Mouse (Mus musculus) limb, embryonic 12.5 days (tissue): Measurements from ENCODE around the gene Gbgt1. TPM values are rescaled to one million over a fixed set of nuclear protein-coding genes. Genes with fewer than 3 reads are reported as not detected.

Source experiments
- ATAC-seq: fragments of 200-750 bp; cut with Nextera tagmentation; 2 replicates; pipeline ENCODE4 v1.8.0; 2017; ENCODE audit warnings: low read depth, moderate TSS enrichment; ENCODE audit not compliant: insufficient number of reproducible peaks, insufficient read depth, low FRiP score, low TSS enrichment
- H3K27ac ChIP-seq: fragments of 300-500 bp; sonication (generic); 2 replicates; pipeline ENCODE4 v1.5.1; 2016; ENCODE audit warnings: mild to moderate bottlenecking, moderate library complexity
- H3K27me3 ChIP-seq: fragments of 300-500 bp; sonication (generic); 2 replicates; pipeline ENCODE4 v1.6.1; 2016; ENCODE audit warnings: mild to moderate bottlenecking, moderate library complexity
- H3K36me3 ChIP-seq: fragments of 300-500 bp; sonication (generic); 2 replicates; pipeline ENCODE4 v1.6.1; 2016; ENCODE audit warnings: mild to moderate bottlenecking, moderate library complexity
- H3K4me1 ChIP-seq: fragments of 300-500 bp; sonication (generic); replicated peaks from 2 replicates; pipeline ENCODE4 v1.6.1; 2016
- H3K4me2 ChIP-seq: fragments of 300-500 bp; sonication (generic); 2 replicates; pipeline ENCODE4 v1.6.1; 2016; ENCODE audit warnings: mild to moderate bottlenecking, moderate library complexity
- H3K4me3 ChIP-seq: fragments of 300-500 bp; sonication (generic); replicated peaks from 2 replicates; pipeline ENCODE4 v1.5.1; 2016; ENCODE audit warnings: mild to moderate bottlenecking
- H3K9ac ChIP-seq: fragments of 300-500 bp; sonication (generic); replicated peaks from 2 replicates; pipeline ENCODE4 v1.6.1; 2016; ENCODE audit warnings: mild to moderate bottlenecking, moderate library complexity
- H3K9me3 ChIP-seq: fragments of 300-500 bp; sonication (generic); 2 replicates; pipeline ENCODE4 v1.6.1; 2016; ENCODE audit warnings: mild to moderate bottlenecking, moderate library complexity
- WGBS: fragments of 180-500 bp; shearing (Covaris S2); methylation state at CpG from one replicate; pipeline ENCODE4 v1.1.7; 2016; 5-methylcytosine and 5-hydroxymethylcytosine counted together
- polyA plus RNA-seq: library from polyadenylated mRNA; unstranded; fragments of >200 nt; fragmentation: Nextera tagmentation; extraction: Ambion mirVana; gene quantifications from 2 replicates; pipeline ENCODE4 v1.2.1, GENCODE M21; 2016

The Gbgt1 gene
- polyA plus RNA-seq: 0.25 TPM in 1 of 2 replicates, not detected in the other

DNA sequence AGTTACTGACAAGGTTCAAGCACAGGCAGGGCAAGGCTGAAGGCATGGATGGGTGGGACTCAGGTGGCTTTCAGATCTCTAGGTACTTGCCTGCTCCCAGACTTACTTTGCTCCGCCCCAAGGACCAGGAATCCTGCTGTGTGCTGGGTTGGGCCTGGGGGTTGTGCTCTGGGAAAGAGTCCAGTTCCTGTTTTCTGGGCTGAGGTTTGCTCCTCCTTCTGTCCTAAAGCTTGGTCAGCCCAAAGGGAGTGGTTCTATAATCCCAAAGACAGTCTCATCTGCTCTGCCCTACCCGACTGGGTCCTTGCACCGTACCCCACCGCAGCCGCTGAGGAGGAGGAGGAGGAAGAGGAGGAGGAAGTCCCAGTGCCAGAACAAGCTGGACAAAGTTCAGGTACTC, at the start of gene Gbgt1:
TSS of gene Gbgt1 (plus strand) at position 221 of the 400 bp plus-strand sequence.
- no peak within 1 kb of the TSS for H3K4me2 ChIP-seq
- 86% methylated on average over 5 of the region's 5 CpGs for WGBS

GRCm38 (mm10) chr2:28447315-28447670, 49.4 kb upstream of the Gbgt1 start:
- H3K27me3 ChIP-seq: peaks cover 10% of the 10 kb centered on the region; the same call in 1 of the 2 replicates
- H3K4me1 ChIP-seq: peaks cover 8% of the 10 kb centered on the region; the same call in 1 of the 2 replicates
- peak overlapping the region; percentile 80 for H3K4me3 ChIP-seq
- H3K9ac ChIP-seq: peak overlapping the region; percentile 89
- H3K9me3 ChIP-seq: no peaks in the 10 kb centered on the region
- H3K27ac ChIP-seq: peak overlapping the region; percentile 76
- WGBS: 11% methylated on average over 11 of the region's 11 CpGs
- H3K4me2 ChIP-seq: peak overlapping the region; percentile 90
- ATAC-seq: peak; percentile 30; the same call in 1 of the 2 replicates
- peaks cover 31% of the 10 kb centered on the region for H3K36me3 ChIP-seq

More for the DNA sequence above, at the start of gene Gbgt1:
- Histone ChIP-seq H3K4me1 (no peaks in the 10 kb centered on the region), H3K36me3 (no peaks in the 10 kb centered on the region), H3K9me3 (no peaks in the 10 kb centered on the region), H3K9ac (0 out of 2 replicates have a peak within 1 kb of the TSS, but pooled peaks have one; percentile 1), H3K27ac (no peak within 1 kb of the TSS), H3K4me3 (no peak within 1 kb of the TSS), H3K27me3 (0 out of 2 replicates have a peak, but pooled peaks cover 4% of the 10 kb centered on the region)
- no peak for ATAC-seq

- Histone ChIP-seq H3K9ac (no peak overlapping the region), H3K4me1 (peaks cover 8% of the 10 kb centered on the region; the same call in 1 of the 2 replicates), H3K4me3 (no peak overlapping the region), H3K4me2 (no peak overlapping the region), H3K27me3 (no peaks in the 10 kb centered on the region), H3K9me3 (no peaks in the 10 kb centered on the region), H3K36me3 (peaks cover 46% of the 10 kb centered on the region), H3K27ac (no peak overlapping the region)
- no peak for ATAC-seq
- 88% methylated on average over 11 of the region's 11 CpGs for WGBS
Measured at GRCm38 (mm10) chr2:28451663-28452062, 45.0 kb upstream of the Gbgt1 start.

GRCm38 (mm10) chr2:28453539-28453938, 43.2 kb upstream of the Gbgt1 start:
- Histone ChIP-seq H3K27ac (no peak overlapping the region), H3K4me3 (no peak overlapping the region), H3K4me1 (no peaks in the 10 kb centered on the region), H3K36me3 (peaks cover 46% of the 10 kb centered on the region), H3K4me2 (no peak overlapping the region), H3K9me3 (no peaks in the 10 kb centered on the region), H3K9ac (no peak overlapping the region), H3K27me3 (no peaks in the 10 kb centered on the region)
- 88% methylated on average over 6 of the region's 6 CpGs for WGBS
- ATAC-seq: no peak

DNA sequence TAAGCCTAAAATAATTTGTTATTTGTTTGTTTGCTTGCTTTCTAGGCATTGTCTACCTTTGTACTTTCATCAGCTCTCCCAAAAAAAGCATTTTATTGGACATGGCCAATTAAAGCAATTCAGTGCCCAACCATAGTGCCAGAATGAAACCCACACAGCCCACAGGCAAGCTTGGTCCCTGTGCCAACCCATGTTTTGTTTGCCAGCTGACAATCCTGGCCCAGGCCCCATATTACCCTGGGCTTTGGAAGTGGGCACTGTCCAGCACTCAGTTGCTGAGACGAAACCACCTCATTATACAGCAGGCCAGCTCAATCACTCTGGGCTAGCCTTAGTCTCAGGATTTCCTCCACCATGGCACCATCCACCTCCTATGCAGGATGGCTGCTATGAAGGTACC, 40.1 kb upstream of the Gbgt1 start:
- H3K4me1 ChIP-seq: no peaks in the 10 kb centered on the region
- H3K36me3 ChIP-seq: peaks cover 22% of the 10 kb centered on the region
- ATAC-seq: no peak
- H3K4me2 ChIP-seq: no peak overlapping the region
- no peaks in the 10 kb centered on the region for H3K9me3 ChIP-seq
- H3K27ac ChIP-seq: no peak overlapping the region
- H3K27me3 ChIP-seq: no peaks in the 10 kb centered on the region
- H3K9ac ChIP-seq: no peak overlapping the region
- H3K4me3 ChIP-seq: no peak overlapping the region
- WGBS: 65% methylated on average over 1 of the region's 1 CpGs

GRCm38 (mm10) chr2:28463919-28464318, 32.8 kb upstream of the Gbgt1 start:
- ATAC-seq: no peak

GRCm38 (mm10) chr2:28464919-28465318, 31.8 kb upstream of the Gbgt1 start:
- Histone ChIP-seq H3K27ac (no peak overlapping the region), H3K4me2 (no peak overlapping the region), H3K36me3 (peaks cover 12% of the 10 kb centered on the region), H3K27me3 (peaks cover 12% of the 10 kb centered on the region; the same call in 1 of the 2 replicates), H3K9me3 (no peaks in the 10 kb centered on the region), H3K9ac (no peak overlapping the region), H3K4me3 (no peak overlapping the region), H3K4me1 (peaks cover 15% of the 10 kb centered on the region)
- 79% methylated on average over 9 of the region's 9 CpGs for WGBS
- no peak for ATAC-seq

More at GRCm38 (mm10) chr2:28463919-28464318, 32.8 kb upstream of the Gbgt1 start:
- Histone ChIP-seq H3K27ac (no peak overlapping the region), H3K4me2 (no peak overlapping the region), H3K9me3 (no peaks in the 10 kb centered on the region), H3K4me1 (peaks cover 15% of the 10 kb centered on the region), H3K27me3 (peaks cover 12% of the 10 kb centered on the region; the same call in 1 of the 2 replicates), H3K9ac (no peak overlapping the region), H3K4me3 (no peak overlapping the region), H3K36me3 (peaks cover 2% of the 10 kb centered on the region)
- WGBS: 39% methylated on average over 3 of the region's 3 CpGs

DNA sequence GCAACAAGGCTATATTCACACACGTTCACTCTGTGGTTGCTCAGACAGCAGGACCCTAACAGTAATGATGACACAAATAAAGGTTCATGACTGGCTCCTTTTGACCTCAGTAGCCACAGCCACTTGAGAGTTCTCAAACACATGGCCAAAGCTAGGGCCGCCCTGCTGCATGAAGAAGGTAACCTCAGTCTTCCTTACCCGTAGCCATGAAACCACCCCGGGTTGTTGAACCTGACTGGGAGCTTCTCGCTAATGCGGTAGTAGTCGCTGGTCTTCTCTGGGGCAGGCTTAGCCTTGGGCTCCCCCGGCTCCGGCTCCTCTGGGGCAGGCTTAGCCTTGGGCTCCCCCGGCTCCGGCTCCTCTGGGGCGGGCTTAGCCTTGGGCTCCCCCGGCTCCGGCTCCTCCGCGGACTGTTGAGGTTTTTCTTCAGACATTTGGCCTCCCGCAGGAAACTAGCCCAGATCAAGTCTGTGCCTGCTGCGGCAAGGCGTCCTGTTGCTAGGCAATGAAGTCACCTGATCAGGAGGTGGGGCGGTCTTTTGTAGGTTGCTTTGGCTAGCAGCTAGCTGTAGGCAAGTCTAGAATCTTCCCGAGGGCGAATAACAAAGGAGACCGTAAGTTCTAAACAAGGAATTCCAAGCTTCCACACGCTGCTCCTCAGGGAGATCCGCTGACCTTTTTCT, 30.7 kb upstream of the Gbgt1 start, which contains the start of gene 1700007K13Rik:
TSS of gene 1700007K13Rik (minus strand) at position 497 of the 683 bp plus-strand sequence.
- Histone ChIP-seq H3K27ac (no peak within 1 kb of the TSS), H3K9me3 (no peaks in the 10 kb centered on the region), H3K9ac (peak within 1 kb of the TSS; percentile 53), H3K4me1 (peaks cover 15% of the 10 kb centered on the region), H3K4me2 (peak within 1 kb of the TSS; percentile 71), H3K36me3 (peaks cover 23% of the 10 kb centered on the region), H3K27me3 (peaks cover 12% of the 10 kb centered on the region; the same call in 1 of the 2 replicates), H3K4me3 (peak within 1 kb of the TSS; percentile 34)
- ATAC-seq: 0 out of 2 replicates have a peak, but pooled peaks have one; percentile 41
- WGBS: 6% methylated on average over 25 of the region's 25 CpGs

GRCm38 (mm10) chr2:28467860-28468485, 28.7 kb upstream of the Gbgt1 start, which contains the start of gene Mrps2:
TSS of gene Mrps2 (plus strand) at chr2:28468066.
- H3K4me1 ChIP-seq: peaks cover 15% of the 10 kb centered on the region
- H3K36me3 ChIP-seq: peaks cover 43% of the 10 kb centered on the region
- peak within 1 kb of the TSS; percentile 29; the same call in 1 of the 2 replicates for H3K27ac ChIP-seq
- H3K4me2 ChIP-seq: peak within 1 kb of the TSS; percentile 84
- peak; percentile 81 for ATAC-seq
- peak within 1 kb of the TSS; percentile 96 for H3K9ac ChIP-seq
- H3K9me3 ChIP-seq: 0 out of 2 replicates have a peak, but pooled peaks cover 9% of the 10 kb centered on the region
- WGBS: under 1% methylated on average over 52 of the region's 52 CpGs
- H3K4me3 ChIP-seq: peak within 1 kb of the TSS; percentile 95
- peaks cover 12% of the 10 kb centered on the region; the same call in 1 of the 2 replicates for H3K27me3 ChIP-seq

GRCm38 (mm10) chr2:28468486-28469225, 28.0 kb upstream of the Gbgt1 start:
- peaks cover 12% of the 10 kb centered on the region; the same call in 1 of the 2 replicates for H3K27me3 ChIP-seq
- peak overlapping the region; percentile 84 for H3K4me2 ChIP-seq
- ATAC-seq: no peak
- 56% methylated on average over 18 of the region's 18 CpGs for WGBS
- 0 out of 2 replicates have a peak, but pooled peaks cover 11% of the 10 kb centered on the region for H3K9me3 ChIP-seq
- H3K27ac ChIP-seq: no peak overlapping the region
- peak overlapping the region; percentile 96 for H3K9ac ChIP-seq
- peaks cover 15% of the 10 kb centered on the region for H3K4me1 ChIP-seq
- H3K36me3 ChIP-seq: peaks cover 45% of the 10 kb centered on the region
- peak overlapping the region; percentile 95 for H3K4me3 ChIP-seq
